Mouse (Mus musculus) lung, adult 2 months (tissue): ENCODE measurements around the gene Ddx54.

ENCODE experiments used
- CTCF ChIP-seq: fragments of 200-500 bp; IDR thresholded peaks from 2 replicates; pipeline ENCODE4 v1.5.1; 2011; ENCODE audit warnings: mild to moderate bottlenecking, low read length, control low read depth; ENCODE audit not compliant: insufficient read depth
- POLR2A ChIP-seq: fragments of 200-500 bp; IDR thresholded peaks from 2 replicates; pipeline ENCODE4 v1.6.1; 2011; ENCODE audit warnings: low read depth, mild to moderate bottlenecking, control low read depth, low read length, borderline replicate concordance; ENCODE audit errors: extremely low read depth

GRCm38 (mm10) chr5:120627515-120628300 lies 15.2 kb downstream of the Ddx54 start:
- TF ChIP-seq POLR2A: no peak
- no peak for TF ChIP-seq CTCF
